Mouse (Mus musculus): ENCODE results near the gene Vipas39.

The Vipas39 gene

GRCm38 (mm10) chr12:87195069-87195468, 71.0 kb downstream of the Vipas39 start:
- no peak for DNase-seq

GRCm38 (mm10) chr12:87193008-87193407, 73.0 kb downstream of the Vipas39 start:
- no peak for DNase-seq

All from heart, adult 11 months (tissue).